Mouse (Mus musculus) embryonic facial prominence, embryonic 15.5 days (tissue): ENCODE measurements at regions not wholly inside any gene's neighbourhood (a gene's known extent, or its start where the extent isn't known, plus 50 kb on each side); places are given as distances from the start of the nearest gene placed in this dataset.

ENCODE experiments used
- ATAC-seq: fragments of 200-750 bp; cut with Nextera tagmentation; 2 replicates; pipeline ENCODE4 v1.8.0; 2017; ENCODE audit warnings: low read depth, moderate TSS enrichment; ENCODE audit not compliant: insufficient number of reproducible peaks, low FRiP score, low TSS enrichment
- H3K27ac ChIP-seq: fragments of 300-500 bp; sonication (generic); replicated peaks from 2 replicates; pipeline ENCODE4 v1.5.1; 2015; ENCODE audit warnings: mild to moderate bottlenecking, inconsistent platforms
- H3K27me3 ChIP-seq: fragments of 300-500 bp; sonication (generic); 2 replicates; pipeline ENCODE4 v1.6.1; 2015; ENCODE audit warnings: inconsistent platforms
- H3K36me3 ChIP-seq: fragments of 300-500 bp; sonication (generic); 2 replicates; pipeline ENCODE4 v1.6.1; 2015; ENCODE audit warnings: mild to moderate bottlenecking, inconsistent platforms
- H3K4me1 ChIP-seq: fragments of 300-500 bp; sonication (generic); 2 replicates; pipeline ENCODE4 v1.6.1; 2015; ENCODE audit warnings: inconsistent platforms
- H3K4me2 ChIP-seq: fragments of 300-500 bp; sonication (generic); replicated peaks from 2 replicates; pipeline ENCODE4 v1.6.1; 2015; ENCODE audit warnings: mild to moderate bottlenecking, inconsistent platforms
- H3K4me3 ChIP-seq: fragments of 300-500 bp; sonication (generic); replicated peaks from 2 replicates; pipeline ENCODE4 v1.5.1; 2015; ENCODE audit warnings: mild to moderate bottlenecking, inconsistent platforms
- H3K9ac ChIP-seq: fragments of 300-500 bp; sonication (generic); 2 replicates; pipeline ENCODE4 v1.6.1; 2015; ENCODE audit warnings: inconsistent platforms
- H3K9me3 ChIP-seq: fragments of 300-500 bp; sonication (generic); replicated peaks from 2 replicates; pipeline ENCODE4 v1.6.1; 2016; ENCODE audit warnings: inconsistent platforms
- WGBS: fragments of 180-500 bp; shearing (Covaris S2); methylation state at CpG from one replicate; pipeline ENCODE4 v1.1.7; 2015; 5-methylcytosine and 5-hydroxymethylcytosine counted together

- Histone ChIP-seq H3K4me1 (peaks cover 6% of the 10 kb centered on the region; the same call in 1 of the 2 replicates), H3K27me3 (no peaks in the 10 kb centered on the region), H3K9me3 (no peaks in the 10 kb centered on the region), H3K9ac (no peak overlapping the region), H3K4me2 (peak overlapping the region; percentile 40), H3K27ac (0 out of 2 replicates have a peak overlapping the region, but pooled peaks have one; percentile 39), H3K4me3 (peak overlapping the region; percentile 24), H3K36me3 (no peaks in the 10 kb centered on the region)
- 0 out of 2 replicates have a peak, but pooled peaks have one; percentile 19 for ATAC-seq
- 31% methylated on average over 20 of the region's 20 CpGs for WGBS
Measured at GRCm38 (mm10) chr13:63627184-63627893, 53.9 kb upstream of the Ptch1 start.

GRCm38 (mm10) chr13:63627894-63628287, 54.5 kb upstream of the Ptch1 start:
- H3K27ac ChIP-seq, result 0 out of 2 replicates have a peak overlapping the region, but pooled peaks have one; percentile 39
- no peaks in the 10 kb centered on the region for H3K36me3 ChIP-seq
- H3K4me1 ChIP-seq, result peaks cover 6% of the 10 kb centered on the region; the same call in 1 of the 2 replicates
- H3K27me3 ChIP-seq, result no peaks in the 10 kb centered on the region
- H3K4me3 ChIP-seq, result peak overlapping the region; percentile 24
- H3K9me3 ChIP-seq, result no peaks in the 10 kb centered on the region
- peak overlapping the region; percentile 40 for H3K4me2 ChIP-seq
- no peak for ATAC-seq
- WGBS, result 90% methylated on average over 4 of the region's 4 CpGs
- H3K9ac ChIP-seq, result no peak overlapping the region

GRCm38 (mm10) chr13:63631771-63632347, 58.5 kb upstream of the Ptch1 start:
- Histone ChIP-seq H3K9ac (no peak overlapping the region), H3K4me1 (peaks cover 6% of the 10 kb centered on the region; the same call in 1 of the 2 replicates), H3K4me3 (no peak overlapping the region), H3K4me2 (no peak overlapping the region), H3K9me3 (no peaks in the 10 kb centered on the region), H3K27ac (no peak overlapping the region), H3K27me3 (no peaks in the 10 kb centered on the region), H3K36me3 (no peaks in the 10 kb centered on the region)
- 30% methylated on average over 5 of the region's 5 CpGs for WGBS
- ATAC-seq, result no peak

- Histone ChIP-seq H3K27ac (no peak overlapping the region), H3K36me3 (no peaks in the 10 kb centered on the region), H3K4me2 (no peak overlapping the region), H3K9ac (no peak overlapping the region), H3K27me3 (no peaks in the 10 kb centered on the region), H3K4me1 (no peaks in the 10 kb centered on the region), H3K9me3 (no peaks in the 10 kb centered on the region), H3K4me3 (no peak overlapping the region)
- 82% methylated on average over 2 of the region's 2 CpGs for WGBS
- no peak for ATAC-seq
Measured at GRCm38 (mm10) chr13:63634294-63634693, 60.9 kb upstream of the Ptch1 start.

GRCm38 (mm10) chr13:63641649-63642226, 68.3 kb upstream of the Ptch1 start:
- Histone ChIP-seq H3K4me3 (no peak overlapping the region), H3K4me1 (peaks cover 26% of the 10 kb centered on the region), H3K4me2 (no peak overlapping the region), H3K9ac (no peak overlapping the region), H3K27ac (peak overlapping the region; percentile 6), H3K27me3 (no peaks in the 10 kb centered on the region), H3K9me3 (no peaks in the 10 kb centered on the region), H3K36me3 (no peaks in the 10 kb centered on the region)
- ATAC-seq, result peak; percentile 77
- whole genome bisulfite sequencing, result 32% methylated on average over 12 of the region's 12 CpGs

GRCm38 (mm10) chr13:63642617-63643016, 69.2 kb upstream of the Ptch1 start:
- peak; percentile 48; the same call in 1 of the 2 replicates for ATAC-seq

GRCm38 (mm10) chr13:63643394-63643793, 70.0 kb upstream of the Ptch1 start:
- H3K9ac ChIP-seq, result no peak overlapping the region
- ATAC-seq, result no peak
- H3K27ac ChIP-seq, result peak overlapping the region; percentile 77
- H3K27me3 ChIP-seq, result no peaks in the 10 kb centered on the region
- H3K4me3 ChIP-seq, result no peak overlapping the region
- H3K4me1 ChIP-seq, result peaks cover 26% of the 10 kb centered on the region
- H3K4me2 ChIP-seq, result no peak overlapping the region
- WGBS, result 32% methylated on average over 2 of the region's 2 CpGs
- no peaks in the 10 kb centered on the region for H3K9me3 ChIP-seq
- H3K36me3 ChIP-seq, result no peaks in the 10 kb centered on the region

More at GRCm38 (mm10) chr13:63642617-63643016, 69.2 kb upstream of the Ptch1 start:
- Histone ChIP-seq H3K4me1 (peaks cover 26% of the 10 kb centered on the region), H3K27ac (peak overlapping the region; percentile 77), H3K4me2 (no peak overlapping the region), H3K27me3 (no peaks in the 10 kb centered on the region), H3K9me3 (no peaks in the 10 kb centered on the region), H3K36me3 (no peaks in the 10 kb centered on the region), H3K4me3 (no peak overlapping the region), H3K9ac (no peak overlapping the region)
- WGBS, result 21% methylated on average over 5 of the region's 5 CpGs

- no peak for ATAC-seq
- Histone ChIP-seq H3K27me3 (no peaks in the 10 kb centered on the region), H3K4me2 (no peak overlapping the region), H3K36me3 (no peaks in the 10 kb centered on the region), H3K9me3 (no peaks in the 10 kb centered on the region), H3K27ac (no peak overlapping the region), H3K4me1 (peaks cover 26% of the 10 kb centered on the region), H3K4me3 (no peak overlapping the region), H3K9ac (no peak overlapping the region)
- 90% methylated on average over 5 of the region's 5 CpGs for WGBS
Measured at GRCm38 (mm10) chr13:63644308-63644707, 70.9 kb upstream of the Ptch1 start.

- no peak overlapping the region for H3K4me2 ChIP-seq
- H3K27ac ChIP-seq, result no peak overlapping the region
- no peaks in the 10 kb centered on the region for H3K27me3 ChIP-seq
- no peaks in the 10 kb centered on the region for H3K4me1 ChIP-seq
- H3K36me3 ChIP-seq, result no peaks in the 10 kb centered on the region
- no peak overlapping the region for H3K4me3 ChIP-seq
- H3K9ac ChIP-seq, result no peak overlapping the region
- no peaks in the 10 kb centered on the region for H3K9me3 ChIP-seq
- 82% methylated on average over 3 of the region's 3 CpGs for WGBS
- no peak for ATAC-seq
Measured at GRCm38 (mm10) chr13:63649058-63649647, 75.8 kb upstream of the Ptch1 start.

- Histone ChIP-seq H3K4me3 (no peak overlapping the region), H3K4me2 (no peak overlapping the region), H3K27me3 (no peaks in the 10 kb centered on the region), H3K27ac (no peak overlapping the region), H3K9ac (no peak overlapping the region), H3K9me3 (no peaks in the 10 kb centered on the region), H3K36me3 (no peaks in the 10 kb centered on the region), H3K4me1 (no peaks in the 10 kb centered on the region)
- no peak for ATAC-seq
- 53% methylated on average over 6 of the region's 6 CpGs for WGBS
Measured at GRCm38 (mm10) chr13:63654514-63654913, 81.1 kb upstream of the Ptch1 start.

GRCm38 (mm10) chr13:63657115-63657514, 83.7 kb upstream of the Ptch1 start:
- Histone ChIP-seq H3K4me2 (no peak overlapping the region), H3K4me3 (no peak overlapping the region), H3K27me3 (no peaks in the 10 kb centered on the region), H3K4me1 (no peaks in the 10 kb centered on the region), H3K9me3 (no peaks in the 10 kb centered on the region), H3K27ac (no peak overlapping the region), H3K36me3 (no peaks in the 10 kb centered on the region), H3K9ac (no peak overlapping the region)
- 82% methylated on average over 8 of the region's 8 CpGs for WGBS
- ATAC-seq, result no peak
